Mouse (Mus musculus): ENCODE measurements around the gene Nt5e.

DNA sequence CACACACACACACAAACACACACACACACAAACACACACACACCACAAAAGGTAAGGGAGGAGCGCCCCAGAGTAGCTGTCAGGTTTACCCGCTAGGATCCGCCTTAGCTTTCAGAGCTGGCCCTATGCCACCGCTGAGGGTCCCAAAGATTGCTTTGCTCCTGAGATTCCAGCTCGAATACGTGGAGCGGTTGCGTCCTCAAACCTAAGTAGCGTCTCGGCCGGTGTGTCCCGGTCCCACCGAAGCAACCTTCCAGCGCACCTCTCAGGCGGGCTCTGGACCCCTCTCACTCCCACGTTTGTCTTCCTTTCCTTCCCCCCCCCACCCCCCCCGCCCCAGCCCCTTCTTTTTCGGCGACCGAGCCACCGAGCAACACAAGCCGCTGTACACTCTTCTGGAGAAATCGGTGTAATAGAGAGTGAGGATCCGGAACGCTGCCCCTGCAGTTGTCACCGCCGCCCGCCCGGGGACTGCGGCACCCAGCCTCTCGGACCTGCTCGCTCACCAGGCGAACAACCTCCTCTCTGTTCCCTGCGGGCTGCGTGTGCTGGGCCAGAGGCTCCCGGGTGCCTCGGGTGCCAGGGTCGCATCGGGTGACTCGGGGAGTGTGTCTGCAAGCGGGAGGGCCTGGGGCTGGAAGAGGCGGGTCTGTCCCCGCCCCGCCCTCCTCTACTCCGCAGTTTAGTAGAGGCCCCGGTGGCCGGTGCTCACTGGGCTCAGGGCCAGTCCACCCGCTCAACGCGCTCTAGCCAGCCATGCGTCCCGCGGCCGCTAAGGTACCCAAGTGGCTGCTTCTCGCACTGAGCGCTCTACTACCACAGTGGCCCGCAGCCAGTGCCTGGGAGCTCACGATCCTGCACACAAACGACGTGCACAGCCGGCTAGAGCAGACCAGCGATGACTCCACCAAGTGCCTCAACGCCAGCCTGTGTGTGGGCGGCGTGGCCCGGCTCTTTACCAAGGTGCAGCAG, at the start of gene Nt5e:
- TF ChIP-seq CTCF (IDR thresholded peaks at IDR 0.05; ENCODE audit: low read depth), result no peak
- no peak for TF ChIP-seq EP300 (IDR thresholded peaks at IDR 0.05; ENCODE audit: low read depth)
